Mouse (Mus musculus) intestine, embryonic 14.5 days (tissue): ENCODE results near the gene Rere. TPM values are rescaled to one million over a fixed set of nuclear protein-coding genes. Genes with fewer than 3 reads are reported as not detected.
A peak's percentile ranks its signal among the peaks of the same experiment; 100 is the strongest.

Source experiments
- ATAC-seq: fragments of 200-750 bp; cut with Nextera tagmentation; replicated peaks from 2 replicates; pipeline ENCODE4 v1.8.0; 2017; ENCODE audit warnings: low read depth, moderate number of reproducible peaks, moderate TSS enrichment, moderate library complexity; ENCODE audit not compliant: low FRiP score, low TSS enrichment
- DNase-seq: peaks from one replicate; pipeline ENCODE4 v3.0.0-alpha.2; 2018; ENCODE audit warnings: low spot score
- H3K27ac ChIP-seq: fragments of 300-500 bp; sonication (generic); 2 replicates; pipeline ENCODE4 v1.5.1; 2014; ENCODE audit warnings: low read depth, mild to moderate bottlenecking, control low read depth
- H3K27me3 ChIP-seq: fragments of 300-500 bp; sonication (generic); replicated peaks from 2 replicates; pipeline ENCODE4 v1.6.1; 2014; ENCODE audit warnings: low read length, control low read depth; ENCODE audit not compliant: control insufficient read depth, insufficient read depth
- H3K36me3 ChIP-seq: fragments of 300-500 bp; sonication (generic); 2 replicates; pipeline ENCODE4 v1.6.1; 2014; ENCODE audit warnings: low read length, control low read depth; ENCODE audit not compliant: control insufficient read depth, insufficient read depth
- H3K4me1 ChIP-seq: fragments of 300-500 bp; sonication (generic); replicated peaks from 2 replicates; pipeline ENCODE4 v1.6.1; 2014; ENCODE audit warnings: low read length, control low read depth, mixed read lengths; ENCODE audit not compliant: control insufficient read depth, insufficient read depth
- H3K4me2 ChIP-seq: fragments of 300-500 bp; sonication (generic); 2 replicates; pipeline ENCODE4 v1.6.1; 2014; ENCODE audit warnings: low read length
- H3K4me3 ChIP-seq: fragments of 300-500 bp; sonication (generic); 2 replicates; pipeline ENCODE4 v1.5.1; 2014; ENCODE audit warnings: low read depth, low read length, control low read depth, mixed read lengths
- H3K9ac ChIP-seq: fragments of 300-500 bp; sonication (generic); 2 replicates; pipeline ENCODE4 v1.6.1; 2014; ENCODE audit warnings: mild to moderate bottlenecking, low read length
- H3K9me3 ChIP-seq: fragments of 300-500 bp; sonication (generic); 2 replicates; pipeline ENCODE4 v1.6.1; 2016; ENCODE audit warnings: low read length, control low read depth; ENCODE audit not compliant: control insufficient read depth
- WGBS: fragments of 180-500 bp; shearing (Covaris S2); extraction: QIAGEN DNeasy Blood & Tissue Kit; methylation state at CpG from one replicate; pipeline ENCODE4 v1.1.7; 2014; 5-methylcytosine and 5-hydroxymethylcytosine counted together
- polyA plus RNA-seq: library from polyadenylated mRNA; unstranded; fragments of >200 nt; fragmentation: Nextera tagmentation; extraction: Ambion mirVana; gene quantifications from 2 replicates; pipeline ENCODE4 v1.2.1, GENCODE M21; 2014

Rere gene
- polyA plus RNA-seq, 1 experiment from 2014 or later: 38.0 TPM

GRCm38 (mm10) chr4:150624214-150624823, 342.9 kb downstream of the Rere start:
- no peak overlapping the region for H3K4me3 ChIP-seq
- H3K9me3 ChIP-seq: no peaks in the 10 kb centered on the region
- peaks cover 29% of the 10 kb centered on the region for H3K36me3 ChIP-seq
- no peak overlapping the region for H3K4me2 ChIP-seq
- 64% methylated on average over 11 of the region's 11 CpGs for WGBS
- H3K9ac ChIP-seq: no peak overlapping the region
- no peaks in the 10 kb centered on the region for H3K4me1 ChIP-seq
- H3K27me3 ChIP-seq: no peaks in the 10 kb centered on the region
- no peak overlapping the region for H3K27ac ChIP-seq
- DNase-seq (no peak), ATAC-seq (no peak; the same call in 1 of the 2 replicates)

- WGBS: 73% methylated on average over 4 of the region's 4 CpGs
- no peak overlapping the region for H3K27ac ChIP-seq
Measured at GRCm38 (mm10) chr4:150624933-150625332, 343.5 kb downstream of the Rere start.

DNA sequence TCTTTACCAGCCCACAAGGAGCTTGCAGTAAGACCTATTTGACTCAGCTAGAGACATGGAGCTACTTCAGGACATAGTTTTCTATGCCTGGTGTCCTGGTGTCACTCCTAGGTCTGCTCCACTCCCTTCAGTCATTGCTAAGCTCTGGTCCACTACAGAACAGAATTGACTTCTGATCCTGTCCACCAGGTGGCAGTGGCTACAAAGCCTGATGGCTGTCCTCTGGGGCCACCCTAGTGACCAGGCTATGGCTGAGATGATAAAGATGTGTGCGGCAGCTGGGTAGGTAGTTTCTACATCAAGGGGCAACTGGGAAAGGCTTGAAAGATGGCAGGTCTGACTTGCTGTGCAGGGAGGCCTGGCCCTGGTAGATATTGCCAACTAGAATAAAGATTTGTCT, 344.0 kb downstream of the Rere start:
- no peaks in the 10 kb centered on the region for H3K4me1 ChIP-seq
- no peak overlapping the region for H3K4me3 ChIP-seq
- H3K27ac ChIP-seq: no peak overlapping the region
- no peak overlapping the region for H3K9ac ChIP-seq
- H3K27me3 ChIP-seq: no peaks in the 10 kb centered on the region
- WGBS: 26% methylated on average over 1 of the region's 1 CpGs
- DNase-seq: peak; percentile 78
- H3K36me3 ChIP-seq: peaks cover 18% of the 10 kb centered on the region
- ATAC-seq: peak; percentile 42
- no peaks in the 10 kb centered on the region for H3K9me3 ChIP-seq
- no peak overlapping the region for H3K4me2 ChIP-seq

More at GRCm38 (mm10) chr4:150624933-150625332, 343.5 kb downstream of the Rere start:
- H3K4me1 ChIP-seq: no peaks in the 10 kb centered on the region
- DNase-seq (no peak), ATAC-seq (no peak)
- no peaks in the 10 kb centered on the region for H3K27me3 ChIP-seq
- H3K4me2 ChIP-seq: no peak overlapping the region
- H3K4me3 ChIP-seq: no peak overlapping the region
- no peaks in the 10 kb centered on the region for H3K9me3 ChIP-seq
- peaks cover 23% of the 10 kb centered on the region for H3K36me3 ChIP-seq
- H3K9ac ChIP-seq: no peak overlapping the region

DNA sequence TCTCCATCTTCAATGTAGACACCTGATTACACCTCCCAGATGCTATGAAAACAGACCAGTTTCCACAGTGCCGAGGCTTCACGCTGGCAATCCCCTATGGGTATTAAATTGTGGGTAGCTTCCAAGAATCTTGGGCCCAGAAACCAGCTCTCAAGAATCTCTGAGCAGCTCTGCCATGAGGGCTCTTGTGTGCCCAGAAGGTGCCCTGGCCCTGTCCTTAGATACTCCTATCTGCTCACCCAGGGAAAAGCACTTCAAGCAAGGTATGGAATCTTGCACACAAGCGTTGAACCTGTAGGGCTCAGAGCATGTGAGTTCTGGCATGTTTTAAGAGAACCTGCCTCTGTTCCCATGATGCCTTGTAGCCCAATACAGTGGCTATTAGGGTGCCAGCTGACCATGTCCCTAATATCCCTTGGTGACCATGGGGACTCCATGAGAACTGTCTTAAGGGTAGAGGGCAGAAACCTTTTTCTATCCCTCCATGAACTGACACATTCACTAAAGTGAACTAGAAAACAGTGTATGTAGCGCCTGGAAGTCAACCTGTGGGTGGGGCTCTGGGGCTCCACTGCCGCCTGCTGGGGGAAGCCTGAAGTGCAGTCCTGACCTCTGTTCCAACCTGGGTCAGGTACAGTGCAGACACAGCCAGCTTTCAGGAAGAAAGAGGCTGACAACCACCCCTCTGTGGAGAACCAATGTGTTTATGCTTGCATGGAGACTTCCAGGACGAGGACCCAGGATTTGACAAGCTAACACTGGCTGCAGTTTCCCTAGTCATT, 344.7 kb downstream of the Rere start:
- no peak for ATAC-seq
- Histone ChIP-seq H3K9me3 (no peaks in the 10 kb centered on the region), H3K9ac (no peak overlapping the region), H3K27ac (no peak overlapping the region), H3K36me3 (peaks cover 15% of the 10 kb centered on the region), H3K27me3 (no peaks in the 10 kb centered on the region), H3K4me3 (no peak overlapping the region), H3K4me1 (no peaks in the 10 kb centered on the region), H3K4me2 (no peak overlapping the region)
- WGBS: 49% methylated on average over 6 of the region's 6 CpGs
- peak; percentile 88 for DNase-seq

GRCm38 (mm10) chr4:150629266-150629665, 347.8 kb downstream of the Rere start:
- Histone ChIP-seq H3K4me2 (no peak overlapping the region), H3K36me3 (no peaks in the 10 kb centered on the region), H3K4me1 (no peaks in the 10 kb centered on the region), H3K9me3 (no peaks in the 10 kb centered on the region), H3K4me3 (no peak overlapping the region), H3K27me3 (no peaks in the 10 kb centered on the region), H3K9ac (no peak overlapping the region), H3K27ac (no peak overlapping the region)
- ATAC-seq (no peak), DNase-seq (no peak)
- 62% methylated on average over 11 of the region's 11 CpGs for WGBS

GRCm38 (mm10) chr4:150635568-150635967, 354.1 kb downstream of the Rere start:
- DNase-seq (no peak), ATAC-seq (no peak)
- Histone ChIP-seq H3K4me1 (no peaks in the 10 kb centered on the region), H3K4me3 (no peak overlapping the region), H3K27ac (no peak overlapping the region), H3K36me3 (no peaks in the 10 kb centered on the region), H3K4me2 (no peak overlapping the region), H3K9me3 (no peaks in the 10 kb centered on the region), H3K27me3 (no peaks in the 10 kb centered on the region), H3K9ac (no peak overlapping the region)
- WGBS: 86% methylated on average over 10 of the region's 10 CpGs

DNA sequence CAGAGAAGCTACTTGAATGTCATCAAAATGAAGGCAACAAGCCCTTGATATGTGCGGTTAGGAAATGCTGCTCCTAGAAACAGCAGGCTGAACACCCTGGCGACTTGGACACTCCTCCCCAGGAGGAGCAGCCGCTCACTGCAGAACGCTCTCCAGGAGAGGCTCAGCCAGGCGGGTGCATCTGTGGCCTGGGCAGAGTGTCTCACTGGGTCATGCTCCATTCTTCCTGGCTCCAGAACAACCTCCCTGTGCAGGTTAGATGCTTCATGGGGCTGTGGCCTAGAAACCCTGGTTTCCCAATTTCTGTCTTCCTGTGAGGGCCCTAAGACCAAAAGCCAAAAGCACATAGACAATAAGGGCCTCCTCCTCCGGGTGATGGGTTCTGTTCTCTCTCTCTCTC, 355.2 kb downstream of the Rere start:
- no peak for ATAC-seq
- no peaks in the 10 kb centered on the region for H3K4me1 ChIP-seq
- no peak overlapping the region for H3K27ac ChIP-seq
- H3K4me2 ChIP-seq: no peak overlapping the region
- H3K36me3 ChIP-seq: no peaks in the 10 kb centered on the region
- no peaks in the 10 kb centered on the region for H3K27me3 ChIP-seq
- no peak overlapping the region for H3K9ac ChIP-seq
- no peaks in the 10 kb centered on the region for H3K9me3 ChIP-seq
- DNase-seq: no peak
- 72% methylated on average over 6 of the region's 6 CpGs for WGBS
- H3K4me3 ChIP-seq: no peak overlapping the region

DNA sequence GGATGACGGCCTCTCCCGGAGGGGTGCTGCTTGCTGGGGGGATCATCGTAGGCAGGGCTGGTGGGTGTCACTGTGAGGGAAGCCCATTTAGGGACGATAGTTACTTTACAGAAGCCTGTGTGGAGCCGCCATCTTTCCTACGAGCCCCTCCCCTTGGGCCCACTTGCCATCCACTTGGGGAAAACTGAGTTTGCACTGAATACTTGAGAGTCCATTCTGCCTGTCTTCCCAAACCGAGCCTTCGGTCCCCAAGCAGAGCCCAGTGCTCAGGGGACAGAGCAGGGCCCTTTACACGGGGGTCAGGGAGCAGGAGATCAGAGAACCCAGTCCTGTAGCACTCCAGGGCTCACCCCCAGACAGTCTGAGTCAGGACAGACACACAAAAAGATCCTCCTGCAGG, 362.9 kb downstream of the Rere start:
- Histone ChIP-seq H3K27ac (no peak overlapping the region), H3K4me1 (no peaks in the 10 kb centered on the region), H3K36me3 (no peaks in the 10 kb centered on the region), H3K27me3 (no peaks in the 10 kb centered on the region), H3K4me2 (no peak overlapping the region), H3K4me3 (no peak overlapping the region), H3K9me3 (no peaks in the 10 kb centered on the region), H3K9ac (no peak overlapping the region)
- no peak for DNase-seq
- WGBS: 84% methylated on average over 9 of the region's 9 CpGs
- ATAC-seq: no peak

DNA sequence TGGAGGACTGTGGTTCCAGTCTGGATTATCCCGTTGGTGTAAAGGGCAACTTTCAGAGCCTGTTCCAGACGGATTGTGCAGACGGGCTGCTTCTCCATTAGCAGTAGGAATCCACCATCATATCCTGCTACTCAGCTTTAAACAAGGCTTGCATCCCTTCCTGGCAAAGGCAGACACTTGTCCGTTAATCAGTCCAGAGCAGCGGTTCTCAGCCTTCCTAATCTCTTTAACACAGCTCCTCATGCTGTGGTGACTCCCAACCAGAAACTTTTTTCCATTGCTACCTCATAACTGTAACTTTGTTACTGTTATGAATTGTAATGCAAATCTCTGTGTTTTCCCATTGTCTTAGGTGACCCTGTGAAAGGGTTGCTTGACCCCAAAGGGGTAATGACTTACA, 367.9 kb downstream of the Rere start:
- peaks cover 23% of the 10 kb centered on the region for H3K27me3 ChIP-seq
- H3K9ac ChIP-seq: no peak overlapping the region
- H3K36me3 ChIP-seq: no peaks in the 10 kb centered on the region
- H3K4me2 ChIP-seq: no peak overlapping the region
- no peak overlapping the region for H3K27ac ChIP-seq
- H3K4me1 ChIP-seq: no peaks in the 10 kb centered on the region
- DNase-seq (no peak), ATAC-seq (no peak)
- WGBS: 78% methylated on average over 5 of the region's 5 CpGs
- H3K4me3 ChIP-seq: no peak overlapping the region
- no peaks in the 10 kb centered on the region for H3K9me3 ChIP-seq
